Mouse (Mus musculus) left cerebral cortex, postnatal 10 days (tissue): ENCODE results near the gene Snx27. TPM values are rescaled to one million over a fixed set of nuclear protein-coding genes. Genes with fewer than 3 reads are reported as not detected.
A peak's percentile ranks its signal among the peaks of the same experiment; 100 is the strongest.

Experiments used
- DNase-seq, 2 experiments: peaks; one replicate each; pipeline ENCODE4 v3.0.0; 2021 to 2022; ENCODE audit warnings: low spot score in 2 of 2, mixed read lengths in 1 of 2; ENCODE audit errors: extremely low spot score in 1 of 2
- intact Hi-C: fragments of 180-260 bp; cut with DNase I; formaldehyde crosslinking; loops from one replicate; pipeline ENCODE4 v1.15.1; 2025
- total RNA-seq, 2 experiments: library from RNA; stranded (reverse); gene quantifications; 2 replicates each; pipeline ENCODE4 v1.2.3; 2021

Gene Snx27
- total RNA-seq, 2 experiments from 2014 or later: 86.0 to 90.2 TPM

- intact Hi-C loops: no loop called here
- no peak for DNase-seq
These were observed 99.6 kb downstream of the Snx27 start for GRCm38 (mm10) chr3:94482764-94483385.

GRCm38 (mm10) chr3:94481429-94481828, 101.1 kb downstream of the Snx27 start:
- no peak for DNase-seq
- intact Hi-C loops: no loop called here

- intact Hi-C loops: no loop called here
- no peak for DNase-seq
These were observed 102.1 kb downstream of the Snx27 start, which contains the start of gene Riiad1 for GRCm38 (mm10) chr3:94480291-94480884. Gene Riiad1, minus strand, starts transcription at chr3:94480341.

GRCm38 (mm10) chr3:94479564-94479963, 103.0 kb downstream of the Snx27 start:
- no peak for DNase-seq
- intact Hi-C loops: no loop called here

- no peak for DNase-seq
- intact Hi-C loops: no loop called here
These were observed 103.8 kb downstream of the Snx27 start for GRCm38 (mm10) chr3:94478591-94479169.

- DNase-seq: peak; percentile 64 to 79
- intact Hi-C loops: no loop called here
These were observed 104.5 kb downstream of the Snx27 start, which contains the start of gene Celf3 for GRCm38 (mm10) chr3:94477981-94478422. Gene Celf3, plus strand, starts transcription at chr3:94478295.

- intact Hi-C loops: no loop called here
- DNase-seq: no peak
These were observed 105.1 kb downstream of the Snx27 start for GRCm38 (mm10) chr3:94477444-94477843.

- intact Hi-C loops: no loop called here
- DNase-seq: no peak
These were observed 106.0 kb downstream of the Snx27 start for GRCm38 (mm10) chr3:94476301-94477035.

GRCm38 (mm10) chr3:94473567-94474232, 108.8 kb downstream of the Snx27 start:
- intact Hi-C loops: no loop called here
- no peak for DNase-seq

- intact Hi-C loops: no loop called here
- no peak for DNase-seq
These were observed 109.4 kb downstream of the Snx27 start for GRCm38 (mm10) chr3:94473115-94473505.

GRCm38 (mm10) chr3:94472447-94473114, 109.9 kb downstream of the Snx27 start:
- DNase-seq: no peak

GRCm38 (mm10) chr3:94468931-94469330, 113.6 kb downstream of the Snx27 start:
- no peak for DNase-seq
- intact Hi-C loops: no loop called here

More at GRCm38 (mm10) chr3:94472447-94473114, 109.9 kb downstream of the Snx27 start:
- intact Hi-C loops: no loop called here

- intact Hi-C loops: no loop called here
These were observed 116.7 kb downstream of the Snx27 start for GRCm38 (mm10) chr3:94465632-94466430.

GRCm38 (mm10) chr3:94463926-94464578, 118.5 kb downstream of the Snx27 start:
- intact Hi-C loops: no loop called here
- no peak for DNase-seq

More at GRCm38 (mm10) chr3:94465632-94466430, 116.7 kb downstream of the Snx27 start:
- DNase-seq: peak in 1 of 2 experiments; percentile 79

GRCm38 (mm10) chr3:94459834-94460233, 122.7 kb downstream of the Snx27 start:
- intact Hi-C loops: loop anchor here (5.0 kb wide), 1 partner anchor 137 kb away; no protein-coding TSS in a partner anchor
- DNase-seq: no peak

GRCm38 (mm10) chr3:94457055-94457454, 125.5 kb downstream of the Snx27 start:
- DNase-seq: no peak
- intact Hi-C loops: loop anchor here (2.0 to 5.0 kb wide), 2 partner anchors 46 to 140 kb away; no protein-coding TSS in a partner anchor

- peak; percentile 83 to 88 for DNase-seq
- intact Hi-C loops: loop anchor here (2.0 to 5.0 kb wide), 2 partner anchors 46 to 141 kb away; no protein-coding TSS in a partner anchor
These were observed 126.0 kb downstream of the Snx27 start for GRCm38 (mm10) chr3:94456529-94457000.
